8 mouse cellular contexts compared by ENCODE assay signal in genomic region chr19:42045269-42046102, GRCm38 (mm10). TPM values are rescaled to one million over a fixed set of nuclear protein-coding genes. Genes with fewer than 3 reads are reported as not detected.
DNase-seq lines count a peak whose midpoint lies in the region; ATAC-seq and TF ChIP-seq lines count a peak whose summit lies in the region.

Gene Hoga1, plus strand, starts transcription at chr19:42045610.

- peaks cover 10% of the 10 kb centered on the region; the same call in 1 of the 2 replicates for H3K27me3 ChIP-seq in embryonic facial prominence, embryonic 10.5 days (replicated peaks; ENCODE audit: low read depth, poor library complexity, severe bottlenecking)
- H3K27me3 ChIP-seq in midbrain, postnatal 0 days (ENCODE audit: insufficient read depth, low read length), result no peaks in the 10 kb centered on the region
- no peaks in the 10 kb centered on the region for H3K27me3 ChIP-seq in testis, adult 2 months (ENCODE audit: control insufficient read depth, insufficient read depth, low read length)

- peak within 1 kb of the TSS; percentile 55 for H3K4me3 ChIP-seq in embryonic facial prominence, embryonic 10.5 days
- H3K4me3 ChIP-seq in midbrain, postnatal 0 days (ENCODE audit: low read depth, low read length), result peak within 1 kb of the TSS; percentile 2; the same call in 1 of the 2 replicates
- H3K4me3 ChIP-seq in testis, adult 2 months (ENCODE audit: control insufficient read depth, low read depth, low read length), result peak within 1 kb of the TSS; percentile 28

- DNase-seq in 3134 (ENCODE audit: extremely low read depth, insufficient read length, low spot score), result peak; percentile 90
- peak; percentile 96 for DNase-seq in ZHBTc4 (ENCODE audit: low read depth, low spot score)
- DNase-seq in embryonic facial prominence, embryonic 10.5 days (ENCODE audit: low spot score), result peak; percentile 87
- peak; percentile 99 for DNase-seq in heart, adult 11 months
- DNase-seq in kidney, adult 11 months, result peak; percentile 92
- DNase-seq in liver, result peak; percentile 73
- DNase-seq in midbrain, postnatal 0 days (ENCODE audit: low spot score), result peak; percentile 82

- H3K9ac ChIP-seq in midbrain, postnatal 0 days (replicated peaks; ENCODE audit: low read length, poor library complexity, severe bottlenecking), result no peak within 1 kb of the TSS; the same call in 1 of the 2 replicates

- TF ChIP-seq POLR2A in testis, adult 2 months (IDR thresholded peaks at IDR 0.05; ENCODE audit: control insufficient read depth, low read depth, low read length), result no peak

- H3K36me3 ChIP-seq in embryonic facial prominence, embryonic 10.5 days (replicated peaks), result no peaks in the 10 kb centered on the region
- H3K36me3 ChIP-seq in midbrain, postnatal 0 days (ENCODE audit: insufficient read depth, low read length), result no peaks in the 10 kb centered on the region
- H3K36me3 ChIP-seq in testis, adult 2 months (ENCODE audit: control insufficient read depth, insufficient read depth, low read length), result no peaks in the 10 kb centered on the region

- H3K4me1 ChIP-seq in embryonic facial prominence, embryonic 10.5 days, result peaks cover 11% of the 10 kb centered on the region
- H3K4me1 ChIP-seq in midbrain, postnatal 0 days (ENCODE audit: insufficient read depth, low read length), result no peaks in the 10 kb centered on the region
- peaks cover 15% of the 10 kb centered on the region for H3K4me1 ChIP-seq in testis, adult 2 months (ENCODE audit: control insufficient read depth, insufficient read depth, low read length)

- ATAC-seq in midbrain, postnatal 0 days (ENCODE audit: low FRiP score), result peak; percentile 85

- peak; percentile 80 for TF ChIP-seq CTCF in midbrain, postnatal 0 days (IDR thresholded peaks at IDR 0.05)
- peak; percentile 64; the same call in 1 of the 2 replicates for TF ChIP-seq CTCF in testis, adult 2 months (IDR thresholded peaks at IDR 0.05; ENCODE audit: control insufficient read depth, insufficient read depth, insufficient replicate concordance, low read depth, low read length)

- H3K27ac ChIP-seq in embryonic facial prominence, embryonic 10.5 days (replicated peaks), result peak within 1 kb of the TSS; percentile 63; the same call in 1 of the 2 replicates
- H3K27ac ChIP-seq in midbrain, postnatal 0 days (ENCODE audit: low read depth, low read length), result no peak within 1 kb of the TSS
- no peak within 1 kb of the TSS for H3K27ac ChIP-seq in testis, adult 2 months (ENCODE audit: control insufficient read depth, insufficient read depth, low read depth, low read length)

- peak within 1 kb of the TSS; percentile 45 for H3K4me2 ChIP-seq in midbrain, postnatal 0 days (ENCODE audit: low read depth, low read length, poor library complexity, severe bottlenecking)

- H3K9me3 ChIP-seq in embryonic facial prominence, embryonic 10.5 days, result no peaks in the 10 kb centered on the region
- no peaks in the 10 kb centered on the region for H3K9me3 ChIP-seq in midbrain, postnatal 0 days (ENCODE audit: low read length)

- 23% methylated on average over 23 of the region's 23 CpGs for WGBS in embryonic facial prominence, embryonic 10.5 days
- WGBS in midbrain, postnatal 0 days, result 29% methylated on average over 23 of the region's 23 CpGs

RNA-seq across cellular contexts. Expression of gene Hoga1, which starts in this region (rescaled TPM):
- 1.1 and 1.3 TPM in 2 replicates for polyA plus RNA-seq in embryonic facial prominence, embryonic 10.5 days (2016; fragmentation: Nextera tagmentation; extraction: Ambion mirVana)
- 3.1 TPM in 2 replicates for total RNA-seq in midbrain, postnatal 0 days (2014; rRNA removed)
- polyA plus RNA-seq in midbrain, postnatal 0 days (2015; fragmentation: Nextera tagmentation; extraction: Ambion mirVana), result 3.4 and 4.0 TPM in 2 replicates
- polyA plus RNA-seq in testis, adult 2 months (2012; rRNA removed), result 10.8 and 11.7 TPM in 2 replicates

Comparison
In these comparisons a context has a peak if more than half of its experiments do, and no peak if none do; other contexts are left out.
1. H3K4me3 ChIP-seq: peak in every context shown above with its lines; median percentile 55 in embryonic facial prominence, embryonic 10.5 days; 28 in testis, adult 2 months; 2 in midbrain, postnatal 0 days.